Mouse (Mus musculus) ovary, postnatal 14 days (tissue): Measurements from ENCODE around the gene Nupr1.
A peak's percentile ranks its signal among the peaks of the same experiment; 100 is the strongest.

Source experiments
- DNase-seq: peaks from one replicate; pipeline ENCODE4 v3.0.0; 2022; ENCODE audit warnings: low spot score

Gene Nupr1

DNA sequence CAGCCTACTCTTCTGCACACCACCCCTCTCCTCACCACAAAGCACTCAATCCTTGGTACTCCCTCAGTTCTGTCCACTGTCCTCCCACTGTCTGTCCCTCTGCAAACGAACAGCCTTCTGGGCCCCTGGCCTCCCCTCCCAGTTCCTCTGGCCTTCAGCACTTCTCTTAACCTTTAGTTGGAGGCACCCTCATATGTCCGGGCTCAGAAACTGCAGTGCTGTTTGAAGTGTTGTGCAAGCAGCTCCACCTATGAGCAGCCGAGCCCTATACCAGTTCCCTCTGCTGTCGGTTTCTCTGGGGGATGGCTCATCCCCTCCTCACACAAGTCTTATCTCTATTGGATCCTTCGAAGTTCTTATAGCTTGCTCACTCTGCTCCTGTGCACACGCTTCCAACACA is 34.2 kb downstream of the Nupr1 start:
- DNase-seq: no peak

DNA sequence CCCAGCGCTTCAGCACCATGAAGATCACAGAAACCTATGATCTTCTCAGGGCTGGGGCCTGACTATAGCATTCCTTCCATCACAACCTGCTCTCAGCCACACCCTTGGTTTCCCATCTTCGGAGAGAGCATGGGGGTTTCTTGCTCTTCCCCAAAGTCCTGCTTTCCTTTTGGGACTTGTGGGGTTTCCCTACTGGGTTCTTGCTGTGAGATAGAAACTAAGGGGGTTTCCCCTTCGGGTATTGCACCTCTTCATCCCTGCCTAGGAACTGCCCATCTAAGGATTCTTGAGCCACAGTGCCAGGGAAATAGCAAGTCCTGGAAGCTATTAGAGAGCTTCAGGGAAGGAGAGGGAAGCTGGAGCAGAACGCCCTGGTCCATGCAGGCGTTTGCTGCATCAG is 34.8 kb downstream of the Nupr1 start:
- DNase-seq: no peak

DNA sequence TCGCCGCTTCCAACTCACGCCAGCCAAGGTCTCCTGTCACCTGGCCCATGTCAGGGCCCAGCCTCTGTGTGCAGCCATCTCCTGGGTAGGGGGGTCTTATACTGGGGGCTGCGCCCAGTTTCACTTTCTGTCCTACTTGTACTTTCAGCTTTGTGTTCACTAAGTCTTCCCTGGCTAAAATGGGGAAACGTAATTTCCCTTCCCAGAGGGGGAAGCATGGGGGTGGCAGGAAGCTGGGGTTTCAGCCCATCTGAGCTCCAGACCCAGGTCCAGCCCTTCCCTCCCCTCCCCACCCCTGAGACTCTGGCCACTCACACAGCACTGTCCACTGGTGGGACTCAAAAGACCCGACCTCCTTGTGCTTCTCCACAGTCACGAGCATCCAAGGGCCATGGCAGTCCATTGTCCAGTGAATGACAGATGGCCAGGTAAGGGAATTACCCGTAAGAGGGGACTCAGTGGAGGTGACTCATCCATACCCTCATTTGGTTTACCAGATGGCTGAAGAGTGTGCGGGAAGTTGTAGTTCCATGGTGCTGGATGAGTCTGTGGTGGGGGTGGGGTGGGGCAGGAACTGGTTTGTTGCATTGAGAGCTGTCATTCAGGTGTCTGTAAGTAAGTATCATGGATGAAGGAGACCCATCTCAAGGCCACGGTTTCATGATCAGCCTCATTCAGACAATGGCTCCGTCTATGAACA is 35.6 kb downstream of the Nupr1 start, which contains the start of gene Il27:
TSS of gene Il27 (minus strand) at position 80 of the 700 bp plus-strand sequence.
- DNase-seq: no peak

DNA sequence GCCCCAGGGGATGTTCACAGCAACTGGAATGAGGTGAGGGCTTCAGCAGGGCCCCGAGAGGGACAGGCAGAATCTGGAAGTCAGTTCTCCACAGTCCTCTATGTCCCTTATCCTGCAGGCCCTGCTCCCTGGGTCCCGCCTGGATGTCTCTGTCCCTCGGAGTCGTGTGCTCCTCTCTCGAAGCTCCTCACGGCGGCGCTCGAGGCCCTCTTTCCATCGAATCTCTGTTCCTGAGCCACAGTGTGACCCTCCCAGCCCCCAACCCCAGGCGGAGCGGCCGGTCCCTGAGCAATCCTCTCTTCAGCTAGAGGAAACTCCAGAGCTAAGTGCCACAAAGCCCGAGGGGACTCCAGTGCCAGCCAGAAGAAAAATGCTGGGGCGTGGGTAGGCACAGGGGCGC is 42.9 kb downstream of the Nupr1 start:
- DNase-seq: peak; percentile 63

DNA sequence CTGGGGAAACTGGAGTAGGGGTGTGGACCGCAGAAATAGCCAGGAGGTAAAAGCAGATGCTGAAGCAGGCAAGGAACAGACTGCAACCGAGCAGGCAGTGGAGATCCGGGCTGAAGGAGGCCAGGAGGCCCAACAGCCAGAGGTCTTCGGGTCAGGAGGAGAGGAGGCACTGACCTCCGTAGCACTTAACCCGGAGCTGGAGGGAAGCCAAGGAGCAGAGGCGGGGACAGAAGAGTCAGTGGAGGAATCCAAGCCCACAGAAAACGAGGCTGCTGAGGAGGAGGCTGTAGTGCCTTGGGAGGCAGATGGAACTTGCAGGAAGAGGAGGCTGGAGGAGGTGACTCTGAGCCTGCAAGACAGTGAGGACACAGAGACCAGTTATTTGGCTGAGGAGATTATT is 43.8 kb downstream of the Nupr1 start:
- DNase-seq: no peak

DNA sequence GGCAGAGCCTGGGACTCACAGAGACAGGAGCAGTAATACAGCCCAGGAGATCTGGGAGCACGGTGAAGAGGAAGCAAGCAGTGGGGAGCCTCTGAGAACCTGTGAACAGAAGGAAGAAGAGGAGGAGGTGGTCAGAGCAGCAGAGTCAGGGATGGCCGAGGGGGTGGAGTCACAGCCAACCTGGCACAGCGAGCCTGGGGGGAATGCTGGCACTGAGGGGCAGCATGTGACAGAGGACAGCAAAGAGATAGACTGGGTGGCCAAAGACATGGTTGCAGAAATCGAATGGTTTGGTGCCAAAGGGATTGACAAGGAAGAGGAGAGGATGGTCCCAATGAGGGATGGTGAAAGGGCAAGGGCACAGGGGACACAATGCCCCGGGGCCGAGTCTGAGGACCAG is 44.9 kb downstream of the Nupr1 start, which contains the start of gene Cln3:
TSS of gene Cln3 (minus strand) at position 101 of the 400 bp plus-strand sequence.
- DNase-seq: no peak

DNA sequence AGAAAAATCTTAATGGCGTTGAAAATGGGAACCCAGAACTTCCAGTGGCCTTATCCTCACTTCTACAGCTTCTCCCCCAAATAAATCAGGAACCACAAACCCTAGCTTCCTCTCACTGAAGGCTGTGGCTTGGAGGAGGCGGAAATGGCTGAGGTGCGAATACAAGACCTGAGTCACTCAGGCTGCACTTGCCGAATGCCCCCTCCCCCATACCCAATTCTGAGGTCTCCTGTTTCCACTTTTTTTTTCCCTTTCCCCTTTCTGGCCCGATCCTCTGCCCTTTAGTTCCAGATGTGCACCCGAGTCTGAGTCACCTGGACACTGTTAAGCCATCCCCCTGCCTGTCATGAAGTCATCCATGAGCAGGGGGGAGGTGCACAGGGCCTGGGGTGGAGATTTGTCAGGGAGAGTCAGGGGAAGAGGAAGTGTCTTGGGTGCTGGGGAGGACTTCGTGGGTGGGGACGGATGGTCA is 46.1 kb downstream of the Nupr1 start, which contains the start of gene Apobr:
TSS of gene Apobr (plus strand) at position 437 of the 472 bp plus-strand sequence.
- DNase-seq: no peak

DNA sequence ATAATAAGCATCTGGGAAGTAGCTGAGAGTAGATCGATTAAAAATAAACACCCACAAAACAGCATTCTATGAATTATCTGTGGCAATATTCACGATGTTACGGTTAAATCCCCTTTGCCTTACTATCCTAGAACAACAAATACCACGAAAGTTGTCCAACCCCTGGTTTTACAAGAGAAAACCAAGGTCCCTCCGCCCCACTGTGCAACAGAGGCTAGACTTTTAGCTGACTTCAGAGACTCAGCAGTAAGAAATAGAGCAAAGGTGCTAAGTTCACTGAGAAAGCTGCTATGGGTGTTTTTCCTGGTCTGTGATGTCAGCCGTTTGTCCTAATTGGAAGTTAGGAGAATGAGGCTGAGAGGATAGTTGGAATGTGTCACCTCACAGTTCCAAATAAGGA is 46.9 kb downstream of the Nupr1 start:
- no peak for DNase-seq

DNA sequence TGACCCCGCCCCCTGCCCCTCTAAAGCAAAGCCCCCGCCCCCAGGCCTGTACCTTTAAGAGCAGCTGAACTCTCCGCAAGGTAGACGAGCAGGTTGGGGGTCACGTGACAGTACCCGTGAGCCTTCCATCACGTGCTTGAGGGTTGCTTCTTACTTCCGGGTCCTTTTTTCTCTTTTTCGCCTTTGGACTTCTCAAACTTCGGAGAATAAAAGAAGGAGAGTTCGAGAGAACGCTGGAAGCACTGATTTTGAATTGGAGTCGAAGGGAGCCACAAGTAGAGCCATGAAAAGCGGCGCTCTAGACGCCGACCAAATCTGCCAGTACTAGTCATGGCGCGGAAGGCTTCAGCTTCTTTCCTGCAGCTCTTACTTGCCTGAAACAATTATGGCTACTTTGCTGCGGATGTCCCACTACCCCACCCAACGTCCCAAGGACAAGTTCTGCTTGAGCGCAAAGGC is 47.4 kb downstream of the Nupr1 start:
- peak; percentile 63 for DNase-seq

DNA sequence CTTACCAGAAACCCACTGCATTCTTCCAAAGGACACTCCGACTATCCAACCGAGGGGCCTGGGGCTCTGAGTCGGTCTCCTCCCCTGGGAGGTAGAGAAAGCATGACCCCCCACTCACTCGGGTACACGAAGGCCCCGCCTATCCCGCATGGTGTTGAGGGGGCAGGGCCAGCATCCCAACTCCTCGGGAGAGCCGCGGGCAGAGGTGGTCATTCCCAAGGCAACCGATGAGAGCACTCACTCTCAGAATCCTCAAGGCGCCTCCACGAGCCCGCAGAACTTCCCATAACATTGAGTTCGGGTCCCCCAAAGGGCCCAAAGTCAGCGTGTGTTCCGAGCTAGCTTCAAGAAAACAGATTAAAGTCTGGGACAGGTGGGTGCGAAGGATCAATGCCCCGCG is 47.9 kb downstream of the Nupr1 start:
- DNase-seq: no peak

DNA sequence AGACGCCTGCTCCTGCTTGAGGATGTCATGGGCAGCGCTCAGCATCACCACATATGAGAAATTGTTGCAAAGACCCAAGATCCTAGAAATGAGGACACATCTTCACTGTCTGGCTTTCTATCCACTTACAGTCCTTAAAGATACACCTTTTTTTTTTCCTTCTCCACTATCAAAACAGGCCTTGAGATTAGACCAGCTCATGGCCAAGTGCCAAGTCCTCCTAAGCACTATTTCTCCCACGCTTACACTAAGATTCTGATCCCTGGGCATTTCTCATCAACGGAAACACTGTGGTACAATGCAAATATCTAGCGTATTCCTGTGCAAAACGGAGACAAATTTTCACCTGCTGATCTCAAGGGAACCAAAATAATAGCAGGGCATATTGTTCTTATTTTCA is 49.0 kb downstream of the Nupr1 start:
- DNase-seq: no peak

DNA sequence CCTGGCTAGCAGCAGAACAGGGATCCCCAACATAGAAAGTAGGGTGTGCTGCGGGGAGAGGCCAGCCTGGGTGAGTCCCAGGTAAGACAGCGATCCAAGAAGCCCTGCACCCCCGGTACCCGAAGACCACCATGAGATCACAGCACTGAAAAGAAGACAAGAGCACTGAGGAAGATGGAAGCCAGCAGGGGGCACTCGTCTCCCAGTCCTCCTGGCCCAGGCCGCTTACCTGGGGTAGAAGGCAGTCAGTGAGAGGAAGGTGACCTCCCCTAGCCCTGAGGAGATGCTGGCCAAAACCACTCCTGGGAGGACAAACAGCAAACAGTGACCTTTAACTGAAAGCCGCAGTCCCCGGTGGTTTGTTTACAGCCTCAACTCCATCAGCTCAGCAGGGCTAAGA is 51.5 kb downstream of the Nupr1 start:
- no peak for DNase-seq

DNA sequence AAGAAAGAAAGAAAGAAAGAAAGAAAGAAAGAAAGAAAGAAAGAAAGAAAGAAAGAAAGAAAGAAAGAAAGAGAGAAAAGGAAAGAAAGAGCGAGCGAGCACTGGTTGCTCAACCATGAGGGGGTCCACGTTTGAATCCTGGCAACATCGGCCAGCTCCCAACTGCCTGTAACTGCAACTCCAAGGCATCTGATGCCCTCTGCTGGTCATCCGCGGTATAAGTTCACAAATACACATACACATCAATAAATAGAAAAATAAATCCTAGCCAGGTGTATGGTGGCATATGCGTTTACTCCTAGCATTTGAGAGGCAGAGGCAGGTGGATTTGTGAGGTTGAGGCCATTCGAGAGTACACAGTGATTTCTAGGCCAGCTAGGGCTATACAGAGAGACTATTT is 53.7 kb downstream of the Nupr1 start:
- DNase-seq: no peak
